Mouse (Mus musculus) forelimb bud, embryonic 11.5 days (tissue): ENCODE data around the gene 1110051M20Rik.
A peak's percentile ranks its signal among the peaks of the same experiment; 100 is the strongest.
"Not testable (repeated sequence)": the region's sequence is repeated elsewhere in the genome, so short reads cannot be mapped to it uniquely, and the experiment has no call there.

Experiments used
- DNase-seq: peaks from one replicate; pipeline ENCODE4 v3.0.0-alpha.2; 2012; ENCODE audit warnings: low read depth, low spot score

The 1110051M20Rik gene

GRCm38 (mm10) chr2:91263692-91264660 is 180.5 kb downstream of the 1110051M20Rik start:
- no peak for DNase-seq

- no peak for DNase-seq
Observed at GRCm38 (mm10) chr2:91259493-91259892, 185.0 kb downstream of the 1110051M20Rik start.

GRCm38 (mm10) chr2:91258830-91259229 is 185.7 kb downstream of the 1110051M20Rik start:
- DNase-seq: no peak

- DNase-seq: no peak
Observed at GRCm38 (mm10) chr2:91258054-91258453, 186.4 kb downstream of the 1110051M20Rik start.

- peak; percentile 70 for DNase-seq
Observed at GRCm38 (mm10) chr2:91257126-91257980, 187.2 kb downstream of the 1110051M20Rik start.

GRCm38 (mm10) chr2:91256256-91257125 is 188.0 kb downstream of the 1110051M20Rik start:
- peak; percentile 51 for DNase-seq

- no peak for DNase-seq
Observed at GRCm38 (mm10) chr2:91255661-91256150, 188.8 kb downstream of the 1110051M20Rik start, which contains the start of gene Pacsin3. Pacsin3 (plus strand) TSS chr2:91255954.

- DNase-seq: no peak
Observed at GRCm38 (mm10) chr2:91254725-91255380, 189.7 kb downstream of the 1110051M20Rik start.

GRCm38 (mm10) chr2:91252512-91252911 is 192.0 kb downstream of the 1110051M20Rik start:
- DNase-seq: no peak

- no peak for DNase-seq
Observed at GRCm38 (mm10) chr2:91252001-91252400, 192.5 kb downstream of the 1110051M20Rik start.

- no peak for DNase-seq
Observed at GRCm38 (mm10) chr2:91248366-91248765, 196.1 kb downstream of the 1110051M20Rik start.

GRCm38 (mm10) chr2:91244557-91245228 is 199.8 kb downstream of the 1110051M20Rik start:
- no peak for DNase-seq

GRCm38 (mm10) chr2:91243416-91243815 is 201.1 kb downstream of the 1110051M20Rik start:
- no peak for DNase-seq

GRCm38 (mm10) chr2:91242547-91242946 is 202.0 kb downstream of the 1110051M20Rik start:
- DNase-seq: no peak

- not testable (repeated sequence) for DNase-seq
Observed at GRCm38 (mm10) chr2:91237511-91238080, 206.9 kb downstream of the 1110051M20Rik start.

GRCm38 (mm10) chr2:91236601-91237510 is 207.6 kb downstream of the 1110051M20Rik start, which contains the start of gene Ddb2:
Ddb2 (minus strand) TSS chr2:91236982.
- peak; percentile 94 for DNase-seq

GRCm38 (mm10) chr2:91229735-91230134 is 214.8 kb downstream of the 1110051M20Rik start:
- DNase-seq: no peak
